Mouse (Mus musculus) myocyte (in vitro differentiated cells): Measurements from ENCODE around the gene Thap8.

Source experiments
- CEBPB ChIP-seq: IDR thresholded peaks from 2 replicates; pipeline ENCODE4 v1.6.1; 2011; ENCODE audit warnings: mild to moderate bottlenecking, moderate library complexity; ENCODE audit not compliant: poor library complexity, insufficient read depth, severe bottlenecking
- E2F4 ChIP-seq: IDR thresholded peaks from one replicate; pipeline ENCODE4 v1.6.1; 2011; ENCODE audit warnings: mild to moderate bottlenecking, control low read depth, moderate library complexity; ENCODE audit not compliant: insufficient read depth
- MAX ChIP-seq: IDR thresholded peaks from one replicate; pipeline ENCODE4 v1.6.1; 2011; ENCODE audit warnings: low read depth, mild to moderate bottlenecking, control low read depth
- MYOD1 ChIP-seq, 3 experiments: IDR thresholded peaks; one replicate each; pipeline ENCODE4 v1.6.1; 2011; ENCODE audit warnings: control low read depth in 2 of 3, low read depth in 2 of 3, mild to moderate bottlenecking in 2 of 3, moderate library complexity in 1 of 3; ENCODE audit not compliant: insufficient read length in 2 of 3, control insufficient read depth in 1 of 3
- MYOG ChIP-seq, 3 experiments: IDR thresholded peaks; one replicate each; pipeline ENCODE4 v1.6.1; 2011; ENCODE audit warnings: control low read depth in 2 of 3, low read depth in 2 of 3, mild to moderate bottlenecking in 2 of 3; ENCODE audit not compliant: insufficient read length in 2 of 3, control insufficient read depth in 1 of 3, insufficient read depth in 1 of 3
- POLR2A ChIP-seq: IDR thresholded peaks from one replicate; pipeline ENCODE4 v1.6.1; 2011; ENCODE audit warnings: low read depth, mild to moderate bottlenecking, control low read depth, moderate library complexity; ENCODE audit not compliant: insufficient read length
- POLR2AphosphoS2 ChIP-seq: IDR thresholded peaks from one replicate; pipeline ENCODE4 v1.6.1; 2011; ENCODE audit warnings: low read depth, control low read depth; ENCODE audit not compliant: insufficient read length
- TCF12 ChIP-seq: IDR thresholded peaks from one replicate; pipeline ENCODE4 v1.6.1; 2011; ENCODE audit warnings: mild to moderate bottlenecking, control low read depth; ENCODE audit not compliant: poor library complexity, insufficient read depth, severe bottlenecking
- TCF3 ChIP-seq: IDR thresholded peaks from one replicate; pipeline ENCODE4 v1.6.1; 2011; ENCODE audit warnings: low read depth, control low read depth; ENCODE audit not compliant: insufficient read length
- USF1 ChIP-seq: IDR thresholded peaks from one replicate; pipeline ENCODE4 v1.6.1; 2011; ENCODE audit warnings: low read depth, mild to moderate bottlenecking, control low read depth, moderate library complexity

- no peak for TF ChIP-seq TCF12
- no peak for TF ChIP-seq MYOG (IDR thresholded peaks at IDR 0.05; ENCODE audit: control insufficient read depth in 1 of 3, insufficient read depth in 1 of 3, insufficient read length in 2 of 3, low read depth in 2 of 3)
- TF ChIP-seq TCF3 = no peak
- no peak for TF ChIP-seq POLR2AphosphoS2
- TF ChIP-seq POLR2A = no peak
- TF ChIP-seq USF1 = no peak
- TF ChIP-seq MAX = no peak
- no peak for TF ChIP-seq E2F4
- no peak for TF ChIP-seq MYOD1 (IDR thresholded peaks at IDR 0.05; ENCODE audit: control insufficient read depth in 1 of 3, insufficient read length in 2 of 3, low read depth in 2 of 3)
- TF ChIP-seq CEBPB = no peak
Observed at GRCm38 (mm10) chr7:30296816-30297215, 16.9 kb downstream of the Thap8 start.
